Mouse (Mus musculus): ENCODE results near the gene Ptprr. TPM values are rescaled to one million over a fixed set of nuclear protein-coding genes. Genes with fewer than 3 reads are reported as not detected.

Gene Ptprr
- total RNA-seq, 4 experiments from 2014 or later: 0.36 to 0.73 (median 0.39) TPM

Other genes with a start within 250 kb of the Ptprr start
- gene Tspan8, start 201.4 kb upstream of the Ptprr start, total RNA-seq (2022): 100 to 1,000 TPM; 114 to 141 (median 134) TPM
- gene 4933416C03Rik, start 95.7 kb downstream of the Ptprr start, total RNA-seq (2022): not detected

All from gastrocnemius, adult 8-10 months (tissue).